Mouse (Mus musculus) liver, adult 2 months (tissue): ENCODE measurements at regions not wholly inside any gene's neighbourhood (a gene's known extent, or its start where the extent isn't known, plus 50 kb on each side); places are given as distances from the start of the nearest gene placed in this dataset.

Source experiments
- CTCF ChIP-seq: fragments of 200-500 bp; IDR thresholded peaks from 2 replicates; pipeline ENCODE4 v1.5.1; 2011; ENCODE audit warnings: low read depth, low read length, control low read depth
- POLR2A ChIP-seq: fragments of 200-500 bp; IDR thresholded peaks from 2 replicates; pipeline ENCODE4 v1.6.1; 2011; ENCODE audit warnings: low read length, control low read depth; ENCODE audit not compliant: insufficient read depth; ENCODE audit errors: extremely low read depth

GRCm38 (mm10) chr12:63805458-63805857, 669.0 kb downstream of the Fscb start:
- no peak for TF ChIP-seq CTCF
- no peak for TF ChIP-seq POLR2A
